Mouse (Mus musculus) embryonic fibroblast, embryonic 13.5 days (primary cell): ENCODE measurements at regions not wholly inside any gene's neighbourhood (a gene's known extent, or its start where the extent isn't known, plus 50 kb on each side); places are given as distances from the start of the nearest gene placed in this dataset.

ENCODE experiments used
- CTCF ChIP-seq: IDR thresholded peaks from 2 replicates; pipeline ENCODE4 v1.5.1; 2011; ENCODE audit warnings: mild to moderate bottlenecking, control low read depth, low read length, moderate library complexity, borderline replicate concordance; ENCODE audit not compliant: insufficient read depth
- POLR2A ChIP-seq: IDR thresholded peaks from 2 replicates; pipeline ENCODE4 v1.6.1; 2011; ENCODE audit warnings: low read depth, mild to moderate bottlenecking, control low read depth, low read length, moderate library complexity

DNA sequence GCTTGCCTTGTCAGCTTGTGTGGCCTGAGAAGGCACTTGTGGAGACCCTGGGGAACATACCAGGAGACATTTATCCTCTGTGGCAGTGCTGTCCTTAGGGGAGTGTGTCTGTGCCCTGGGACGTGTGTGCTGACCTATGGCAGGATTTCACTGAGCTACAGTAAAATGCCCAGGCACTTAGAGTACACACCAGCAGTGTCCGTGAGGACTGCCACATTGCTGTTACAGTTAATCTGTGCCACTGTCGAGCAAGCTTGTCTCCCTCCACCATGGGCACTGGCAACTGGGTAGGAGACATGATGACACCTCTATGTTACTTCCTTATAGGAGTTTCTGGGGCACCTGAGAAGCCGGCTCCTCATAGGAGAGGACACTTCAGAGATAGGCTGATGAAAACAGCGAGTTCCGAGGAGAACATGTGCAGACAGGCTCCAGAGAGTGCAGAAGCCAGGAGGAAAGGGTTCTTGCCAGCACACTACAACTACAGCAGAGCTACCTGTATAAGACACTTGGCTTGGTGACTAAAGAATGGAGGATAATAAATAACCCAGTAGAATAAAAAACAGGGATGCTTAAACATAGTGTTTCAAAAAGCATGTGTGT, 56.3 kb upstream of the Zfp706 start:
- TF ChIP-seq POLR2A (no peak), CTCF (no peak)
